Mouse (Mus musculus): Measurements from ENCODE around the gene Ercc2.

The Ercc2 gene

GRCm38 (mm10) chr7:19359892-19360641 is 21.7 kb upstream of the Ercc2 start:
- peak; percentile 78 to 81 for DNase-seq (ENCODE audit: low spot score in 2 of 2)

GRCm38 (mm10) chr7:19360944-19361343 is 20.9 kb upstream of the Ercc2 start:
- DNase-seq (ENCODE audit: low spot score in 2 of 2) = peak; percentile 93 to 94

GRCm38 (mm10) chr7:19361720-19362119 is 20.1 kb upstream of the Ercc2 start:
- DNase-seq (ENCODE audit: low spot score in 2 of 2) = peak; percentile 78 to 82

GRCm38 (mm10) chr7:19362276-19362675 is 19.5 kb upstream of the Ercc2 start:
- peak; percentile 71 to 74 for DNase-seq (ENCODE audit: low spot score in 2 of 2)

- DNase-seq (ENCODE audit: low spot score in 2 of 2) = peak; percentile 64 to 79
These were observed 17.9 kb upstream of the Ercc2 start for GRCm38 (mm10) chr7:19363881-19364280.

- DNase-seq (ENCODE audit: low spot score in 2 of 2) = no peak
These were observed 16.4 kb upstream of the Ercc2 start for GRCm38 (mm10) chr7:19365376-19365775.

- no peak for DNase-seq (ENCODE audit: low spot score in 2 of 2)
These were observed 13.4 kb upstream of the Ercc2 start for GRCm38 (mm10) chr7:19368380-19368779.

GRCm38 (mm10) chr7:19369823-19370425 is 11.9 kb upstream of the Ercc2 start:
- peak in 1 of 2 experiments; percentile 33 for DNase-seq (ENCODE audit: low spot score in 2 of 2)

GRCm38 (mm10) chr7:19373367-19373766 is 8.4 kb upstream of the Ercc2 start:
- no peak for DNase-seq (ENCODE audit: low spot score in 2 of 2)

GRCm38 (mm10) chr7:19375368-19375767 is 6.4 kb upstream of the Ercc2 start:
- no peak for DNase-seq (ENCODE audit: low spot score in 2 of 2)

GRCm38 (mm10) chr7:19376019-19376418 is 5.8 kb upstream of the Ercc2 start:
- no peak for DNase-seq (ENCODE audit: low spot score in 2 of 2)

GRCm38 (mm10) chr7:19378049-19378448 is 3.8 kb upstream of the Ercc2 start:
- no peak for DNase-seq (ENCODE audit: low spot score in 2 of 2)

- DNase-seq (ENCODE audit: low spot score in 2 of 2) = no peak
These were observed 344 bp downstream of the Ercc2 start for GRCm38 (mm10) chr7:19382166-19382541.

- no peak for DNase-seq (ENCODE audit: low spot score in 2 of 2)
These were observed 1.9 kb downstream of the Ercc2 start for GRCm38 (mm10) chr7:19383708-19384107.

- no peak for DNase-seq (ENCODE audit: low spot score in 2 of 2)
These were observed 7.0 kb downstream of the Ercc2 start for GRCm38 (mm10) chr7:19388699-19389413.

GRCm38 (mm10) chr7:19394484-19394883 is 12.7 kb downstream of the Ercc2 start:
- no peak for DNase-seq (ENCODE audit: low spot score in 2 of 2)

- no peak for DNase-seq (ENCODE audit: low spot score in 2 of 2)
These were observed 17.9 kb downstream of the Ercc2 start for GRCm38 (mm10) chr7:19399496-19400280.

GRCm38 (mm10) chr7:19400946-19401345 is 19.1 kb downstream of the Ercc2 start:
- no peak for DNase-seq (ENCODE audit: low spot score in 2 of 2)

GRCm38 (mm10) chr7:19402535-19403112 is 20.8 kb downstream of the Ercc2 start:
- no peak for DNase-seq (ENCODE audit: low spot score in 2 of 2)

- no peak for DNase-seq (ENCODE audit: low spot score in 2 of 2)
These were observed 22.0 kb downstream of the Ercc2 start, which contains the start of gene Klc3 for GRCm38 (mm10) chr7:19403731-19404296. Gene Klc3 (minus strand): TSS chr7:19404104.

- DNase-seq (ENCODE audit: low spot score in 2 of 2) = no peak
These were observed 22.7 kb downstream of the Ercc2 start, which contains the start of gene Ckm for GRCm38 (mm10) chr7:19404476-19404875. Gene Ckm (plus strand): TSS chr7:19404776.
